Mouse (Mus musculus) CH12.LX (cell line): ENCODE data around the gene Tpd52l2.

Experiments used
- CTCF ChIP-seq, 2 experiments: IDR thresholded peaks in 1 of 2; conservative IDR thresholded peaks in 1 of 2; 2 replicates each; pipeline ENCODE4 v1.5.1; 2011 to 2012; ENCODE audit warnings: low read depth in 2 of 2, low read length in 2 of 2, improper control_type of control experiment in 1 of 2, inconsistent platforms in 1 of 2, mild to moderate bottlenecking in 1 of 2, moderate library complexity in 1 of 2
- ETS1 ChIP-seq: conservative IDR thresholded peaks from 2 replicates; pipeline ENCODE4 v1.6.1; 2012; ENCODE audit warnings: low read depth, mild to moderate bottlenecking, inconsistent platforms, low read length, improper control_type of control experiment, moderate library complexity
- IRF4 ChIP-seq: IDR thresholded peaks from 2 replicates; pipeline ENCODE4 v1.6.1; 2014; ENCODE audit warnings: low read depth, mild to moderate bottlenecking, inconsistent platforms, low read length, improper control_type of control experiment
- KAT2A ChIP-seq: IDR thresholded peaks from 2 replicates; pipeline ENCODE4 v1.6.1; 2012; ENCODE audit warnings: low read length, improper control_type of control experiment, inconsistent platforms; ENCODE audit not compliant: insufficient replicate concordance
- MAFK ChIP-seq: IDR thresholded peaks from 2 replicates; pipeline ENCODE4 v1.6.1; 2011; ENCODE audit warnings: low read length, improper control_type of control experiment; ENCODE audit not compliant: insufficient replicate concordance
- MEF2A ChIP-seq: IDR thresholded peaks from 2 replicates; pipeline ENCODE4 v1.6.1; 2014; ENCODE audit warnings: low read depth, mild to moderate bottlenecking, inconsistent platforms, low read length, improper control_type of control experiment, borderline replicate concordance
- POLR2A ChIP-seq: IDR thresholded peaks from 2 replicates; pipeline ENCODE4 v1.6.1; 2011; ENCODE audit warnings: low read depth, mild to moderate bottlenecking, improper control_type of control experiment, low read length
- POLR2AphosphoS2 ChIP-seq: IDR thresholded peaks from 2 replicates; pipeline ENCODE4 v1.6.1; 2011; ENCODE audit warnings: low read depth, low read length, improper control_type of control experiment
- SIN3A ChIP-seq: IDR thresholded peaks from 2 replicates; pipeline ENCODE4 v1.6.1; 2012; ENCODE audit warnings: low read length, improper control_type of control experiment, inconsistent platforms
- ZKSCAN1 ChIP-seq: IDR thresholded peaks from 2 replicates; pipeline ENCODE4 v1.6.1; 2012; ENCODE audit warnings: low read depth, inconsistent platforms, low read length, improper control_type of control experiment, borderline replicate concordance

GRCm38 (mm10) chr2:181553772-181554171, 56.8 kb downstream of the Tpd52l2 start:
- no peak for TF ChIP-seq CTCF (conservative IDR thresholded peaks at IDR 0.05 in 1 of 2, IDR thresholded peaks at IDR 0.05 in 1 of 2; ENCODE audit: low read depth in 2 of 2, low read length in 2 of 2)
- no peak for TF ChIP-seq POLR2A
- TF ChIP-seq MAFK: no peak
- no peak for TF ChIP-seq ETS1
- no peak for TF ChIP-seq POLR2AphosphoS2
- no peak for TF ChIP-seq ZKSCAN1
- TF ChIP-seq MEF2A: no peak
- no peak for TF ChIP-seq KAT2A
- TF ChIP-seq IRF4: no peak
- TF ChIP-seq SIN3A: no peak
